8 mouse cellular contexts compared by ENCODE assay signal in the genomic region with DNA sequence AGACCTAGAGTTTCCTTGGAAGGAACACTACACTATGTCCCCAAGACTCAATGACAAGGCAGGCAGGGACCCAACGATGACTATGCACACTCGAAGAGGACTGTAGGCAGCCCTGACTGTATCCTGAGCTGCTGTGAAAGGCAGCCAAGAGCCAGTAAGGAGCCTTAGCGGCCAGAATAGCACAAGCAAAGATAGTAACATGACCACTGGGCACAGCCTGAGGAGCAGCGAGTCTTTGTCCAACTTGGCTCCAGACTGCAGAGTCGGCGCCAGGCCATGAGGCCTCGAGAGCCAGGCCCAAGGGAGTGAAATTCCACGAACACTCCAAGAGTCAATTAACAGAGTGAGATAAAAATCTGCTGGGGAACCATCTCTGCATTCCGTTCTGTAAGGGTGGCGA.
DNase-seq lines count a peak whose midpoint lies in the region; ATAC-seq lines count a peak whose summit lies in the region.

No protein-coding gene starts in this region.

- H3K9me3 ChIP-seq in kidney, embryonic 15.5 days (replicated peaks): no peaks in the 10 kb centered on the region

- H3K4me3 ChIP-seq in kidney, embryonic 15.5 days (replicated peaks): no peak overlapping the region

- H3K4me2 ChIP-seq in kidney, embryonic 15.5 days: no peak overlapping the region

- WGBS in kidney, embryonic 15.5 days: 84% methylated on average over 10 of the region's 10 CpGs

- H3K27ac ChIP-seq in kidney, embryonic 15.5 days: no peak overlapping the region

- no peaks in the 10 kb centered on the region for H3K36me3 ChIP-seq in kidney, embryonic 15.5 days

- no peak for ATAC-seq in kidney, embryonic 15.5 days (replicated peaks; ENCODE audit: low FRiP score)
- ATAC-seq in CD4-positive, CD25-positive, alpha-beta regulatory T cell, adult 4 months: no peak
- ATAC-seq in activated CD4-positive, CD25-positive, alpha-beta regulatory T cell, adult 4 months: no peak
- no peak for ATAC-seq in inflammation-experienced regulatory T-cells, adult 6 months

- no peak overlapping the region for H3K9ac ChIP-seq in kidney, embryonic 15.5 days

- H3K27me3 ChIP-seq in kidney, embryonic 15.5 days: no peaks in the 10 kb centered on the region

- peak; percentile 67 for DNase-seq in kidney, adult 11 months
- DNase-seq in 3T3-L1 (ENCODE audit: low read depth, low spot score): peak; percentile 70
- DNase-seq in cerebellum, postnatal 25 days: peak; percentile 93 to 94
- DNase-seq in kidney, postnatal 25 days: peak; percentile 54 to 71

- peaks cover 42% of the 10 kb centered on the region for H3K4me1 ChIP-seq in kidney, embryonic 15.5 days
